Mouse (Mus musculus): ENCODE measurements around the gene Gsdma.

GRCm38 (mm10) chr11:98640091-98640490 is 24.1 kb upstream of the Gsdma start:
- TF ChIP-seq GATA1 (IDR thresholded peaks at IDR 0.05; ENCODE audit: low read length), result no peak
- TF ChIP-seq TAL1 (IDR thresholded peaks at IDR 0.05; ENCODE audit: low read length), result no peak

Data from erythroblast, embryonic 14.5 days (primary cell).